Mouse (Mus musculus) lung, embryonic 16.5 days (tissue): ENCODE measurements at regions not wholly inside any gene's neighbourhood (a gene's known extent, or its start where the extent isn't known, plus 50 kb on each side); places are given as distances from the start of the nearest gene placed in this dataset.
"Not testable (repeated sequence)": the region's sequence is repeated elsewhere in the genome, so short reads cannot be mapped to it uniquely, and the experiment has no call there.

ENCODE experiments used
- ATAC-seq: fragments of 200-750 bp; cut with Nextera tagmentation; 2 replicates; pipeline ENCODE4 v1.8.0; 2017; ENCODE audit warnings: low read depth, mild to moderate bottlenecking, moderate library complexity
- H3K27ac ChIP-seq: fragments of 300-500 bp; sonication (generic); 2 replicates; pipeline ENCODE4 v1.5.1; 2014; ENCODE audit warnings: mild to moderate bottlenecking, control low read depth, low read length
- H3K27me3 ChIP-seq: fragments of 300-500 bp; sonication (generic); 2 replicates; pipeline ENCODE4 v1.6.1; 2014; ENCODE audit warnings: low read depth, low read length, mixed read lengths; ENCODE audit not compliant: control insufficient read depth, insufficient read depth
- H3K36me3 ChIP-seq: fragments of 300-500 bp; sonication (generic); 2 replicates; pipeline ENCODE4 v1.6.1; 2014; ENCODE audit warnings: low read length; ENCODE audit not compliant: control insufficient read depth, insufficient read depth
- H3K4me1 ChIP-seq: fragments of 300-500 bp; sonication (generic); replicated peaks from 2 replicates; pipeline ENCODE4 v1.6.1; 2014; ENCODE audit warnings: low read length, mixed read lengths; ENCODE audit not compliant: control insufficient read depth, insufficient read depth
- H3K4me2 ChIP-seq: fragments of 300-500 bp; sonication (generic); 2 replicates; pipeline ENCODE4 v1.6.1; 2014; ENCODE audit warnings: low read depth, low read length, control low read depth
- H3K4me3 ChIP-seq: fragments of 300-500 bp; sonication (generic); 2 replicates; pipeline ENCODE4 v1.5.1; 2014; ENCODE audit warnings: mild to moderate bottlenecking, low read length, control low read depth
- H3K9ac ChIP-seq: fragments of 300-500 bp; sonication (generic); 2 replicates; pipeline ENCODE4 v1.6.1; 2014; ENCODE audit warnings: low read length, control low read depth
- H3K9me3 ChIP-seq: fragments of 300-500 bp; sonication (generic); 2 replicates; pipeline ENCODE4 v1.6.1; 2016; ENCODE audit warnings: low read length; ENCODE audit not compliant: control insufficient read depth
- WGBS: fragments of 180-500 bp; shearing (Covaris S2); extraction: QIAGEN DNeasy Blood & Tissue Kit; methylation state at CpG from one replicate; pipeline ENCODE4 v1.1.7; 2014; 5-methylcytosine and 5-hydroxymethylcytosine counted together

- H3K9me3 ChIP-seq, result no peaks in the 10 kb centered on the region; the same call in 1 of the 2 replicates
- H3K4me2 ChIP-seq, result no peak overlapping the region
- H3K9ac ChIP-seq, result no peak overlapping the region
- no peaks in the 10 kb centered on the region for H3K27me3 ChIP-seq
- no peak for ATAC-seq
- H3K27ac ChIP-seq, result no peak overlapping the region
- no peak overlapping the region for H3K4me3 ChIP-seq
- no peaks in the 10 kb centered on the region for H3K4me1 ChIP-seq
- WGBS, result 83% methylated on average over 5 of the region's 5 CpGs
- H3K36me3 ChIP-seq, result no peaks in the 10 kb centered on the region
Observed at GRCm38 (mm10) chr17:48698456-48698855, 233.7 kb upstream of the Lrfn2 start.

DNA sequence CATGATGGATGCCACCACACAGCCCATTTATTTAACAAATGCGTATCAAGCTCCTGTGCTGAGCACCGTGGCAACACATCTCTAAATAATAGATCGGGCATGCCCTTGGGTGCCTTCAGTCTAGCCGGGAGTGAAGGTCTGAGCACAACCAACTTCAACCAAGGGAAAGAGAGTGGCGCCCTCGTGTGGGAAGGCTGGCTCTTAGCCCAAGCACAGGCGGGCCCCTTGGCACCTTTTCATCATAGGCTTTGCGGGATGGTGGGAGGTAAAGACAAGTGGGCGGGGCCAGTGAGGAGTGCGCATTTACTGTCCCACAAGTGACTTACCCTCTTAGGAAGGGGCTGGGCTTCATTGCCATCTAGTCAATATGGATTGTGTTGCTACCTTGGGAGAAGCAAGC lies 231.6 kb upstream of the Lrfn2 start:
- H3K4me2 ChIP-seq, result no peak overlapping the region
- ATAC-seq, result no peak
- no peaks in the 10 kb centered on the region for H3K36me3 ChIP-seq
- H3K9ac ChIP-seq, result no peak overlapping the region
- no peak overlapping the region for H3K27ac ChIP-seq
- no peaks in the 10 kb centered on the region for H3K27me3 ChIP-seq
- WGBS, result 29% methylated on average over 10 of the region's 10 CpGs
- H3K4me1 ChIP-seq, result no peaks in the 10 kb centered on the region
- no peak overlapping the region for H3K4me3 ChIP-seq
- H3K9me3 ChIP-seq, result no peaks in the 10 kb centered on the region; the same call in 1 of the 2 replicates

DNA sequence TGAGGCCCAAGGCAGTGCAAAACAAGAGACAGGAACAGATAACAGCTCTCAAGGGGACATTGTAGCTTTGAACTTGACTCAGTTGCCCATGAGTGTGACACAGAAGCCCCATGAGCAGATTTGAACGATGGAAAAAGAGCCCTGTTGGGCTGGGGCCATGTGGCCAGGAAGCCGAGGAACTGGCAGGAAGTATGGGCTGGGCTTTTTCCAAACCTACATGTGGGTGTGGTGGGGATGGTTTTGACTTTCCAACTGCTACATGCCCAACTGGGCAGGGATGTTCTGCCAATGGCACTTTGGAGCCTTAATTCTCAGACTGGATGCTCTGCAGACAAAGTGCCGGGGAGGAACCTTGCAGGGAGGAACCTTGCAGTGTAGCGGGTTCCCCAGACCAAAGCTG lies 211.7 kb upstream of the Lrfn2 start:
- ATAC-seq, result no peak
- H3K4me2 ChIP-seq, result no peak overlapping the region
- 66% methylated on average over 4 of the region's 4 CpGs for WGBS

GRCm38 (mm10) chr17:48723286-48723685 lies 208.9 kb upstream of the Lrfn2 start:
- H3K27ac ChIP-seq, result no peak overlapping the region
- no peaks in the 10 kb centered on the region for H3K9me3 ChIP-seq
- H3K9ac ChIP-seq, result no peak overlapping the region
- WGBS, result 59% methylated on average over 10 of the region's 10 CpGs
- H3K36me3 ChIP-seq, result no peaks in the 10 kb centered on the region
- ATAC-seq, result no peak
- H3K4me3 ChIP-seq, result no peak overlapping the region
- H3K4me2 ChIP-seq, result no peak overlapping the region
- no peaks in the 10 kb centered on the region for H3K27me3 ChIP-seq
- H3K4me1 ChIP-seq, result 0 out of 2 replicates have a peak, but pooled peaks cover 2% of the 10 kb centered on the region

More for the DNA sequence above, 211.7 kb upstream of the Lrfn2 start:
- H3K9ac ChIP-seq, result no peak overlapping the region
- H3K9me3 ChIP-seq, result no peaks in the 10 kb centered on the region
- no peaks in the 10 kb centered on the region for H3K27me3 ChIP-seq
- no peak overlapping the region for H3K4me3 ChIP-seq
- H3K36me3 ChIP-seq, result no peaks in the 10 kb centered on the region
- 0 out of 2 replicates have a peak, but pooled peaks cover 2% of the 10 kb centered on the region for H3K4me1 ChIP-seq
- no peak overlapping the region for H3K27ac ChIP-seq

- Histone ChIP-seq H3K9me3 (no peaks in the 10 kb centered on the region), H3K27me3 (no peaks in the 10 kb centered on the region), H3K36me3 (no peaks in the 10 kb centered on the region), H3K9ac (no peak overlapping the region), H3K4me2 (no peak overlapping the region), H3K4me1 (0 out of 2 replicates have a peak, but pooled peaks cover 2% of the 10 kb centered on the region), H3K4me3 (no peak overlapping the region), H3K27ac (peak overlapping the region; percentile 51)
- WGBS, result 51% methylated on average over 11 of the region's 11 CpGs
- ATAC-seq, result peak; percentile 96
Observed at GRCm38 (mm10) chr17:48724513-48725112, 207.6 kb upstream of the Lrfn2 start.

DNA sequence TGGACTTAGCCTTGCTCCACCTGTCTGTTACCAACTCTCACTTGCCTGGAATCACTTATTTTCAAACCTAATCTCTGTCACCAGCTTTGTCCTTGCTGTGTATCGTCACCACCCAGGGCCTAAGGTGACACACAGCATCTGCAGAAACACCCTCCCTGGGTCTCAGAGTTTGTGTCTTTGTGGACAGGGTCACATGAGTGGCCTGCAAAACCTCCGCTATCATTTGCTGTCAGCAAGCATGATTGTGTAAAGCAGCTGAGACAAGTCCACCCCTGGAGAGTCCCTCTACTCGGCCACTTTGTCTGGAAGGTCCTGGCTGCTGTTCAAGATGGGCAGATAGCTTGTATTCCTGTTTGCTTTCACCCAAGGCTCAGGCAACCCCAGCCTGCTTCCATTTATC lies 205.7 kb upstream of the Lrfn2 start:
- Histone ChIP-seq H3K27ac (no peak overlapping the region), H3K27me3 (no peaks in the 10 kb centered on the region), H3K4me3 (no peak overlapping the region), H3K9ac (no peak overlapping the region), H3K36me3 (no peaks in the 10 kb centered on the region), H3K4me1 (0 out of 2 replicates have a peak, but pooled peaks cover 2% of the 10 kb centered on the region), H3K9me3 (no peaks in the 10 kb centered on the region; the same call in 1 of the 2 replicates), H3K4me2 (no peak overlapping the region)
- no peak for ATAC-seq
- 34% methylated on average over 3 of the region's 3 CpGs for WGBS

DNA sequence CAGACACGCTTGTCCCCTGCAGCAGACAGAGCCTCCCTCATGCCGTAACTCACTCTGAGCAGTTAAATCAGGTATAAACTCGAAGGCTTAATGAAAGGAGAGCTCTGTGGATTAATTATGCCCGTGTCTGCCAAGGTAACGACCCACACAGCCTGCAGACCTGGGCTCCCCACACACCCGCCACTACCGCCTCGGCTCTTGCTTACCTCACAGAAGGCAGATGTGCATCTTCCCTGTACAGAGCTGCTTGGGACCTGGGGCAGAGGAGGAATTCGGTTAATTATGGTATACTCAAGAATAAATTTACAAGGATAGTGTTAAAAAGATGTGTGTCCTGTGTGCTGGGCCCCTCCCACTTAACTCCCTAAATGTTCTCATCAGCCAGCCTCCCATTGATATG lies 198.4 kb upstream of the Lrfn2 start:
- H3K9me3 ChIP-seq, result no peaks in the 10 kb centered on the region; the same call in 1 of the 2 replicates
- H3K9ac ChIP-seq, result no peak overlapping the region
- H3K4me2 ChIP-seq, result no peak overlapping the region
- no peak overlapping the region for H3K4me3 ChIP-seq
- no peaks in the 10 kb centered on the region for H3K4me1 ChIP-seq
- H3K36me3 ChIP-seq, result no peaks in the 10 kb centered on the region
- 81% methylated on average over 9 of the region's 9 CpGs for WGBS
- no peak overlapping the region for H3K27ac ChIP-seq
- no peaks in the 10 kb centered on the region for H3K27me3 ChIP-seq
- ATAC-seq, result no peak

- H3K27ac ChIP-seq, ATAC-seq, H3K27me3 ChIP-seq, H3K4me2 ChIP-seq, H3K4me3 ChIP-seq, H3K4me1 ChIP-seq, H3K36me3 ChIP-seq, H3K9ac ChIP-seq, H3K9me3 ChIP-seq: not testable (repeated sequence)
- WGBS, result 69% methylated on average over 2 of the region's 2 CpGs
Observed at GRCm38 (mm10) chr17:48737181-48737580, 195.0 kb upstream of the Lrfn2 start.

- no peak overlapping the region for H3K9ac ChIP-seq
- H3K4me2 ChIP-seq, result no peak overlapping the region
- 0 out of 2 replicates have a peak, but pooled peaks have one; percentile 45 for ATAC-seq
- H3K27me3 ChIP-seq, result no peaks in the 10 kb centered on the region
- no peaks in the 10 kb centered on the region for H3K9me3 ChIP-seq
- 55% methylated on average over 5 of the region's 5 CpGs for WGBS
- H3K36me3 ChIP-seq, result no peaks in the 10 kb centered on the region
- peaks cover 3% of the 10 kb centered on the region; the same call in 1 of the 2 replicates for H3K4me1 ChIP-seq
- no peak overlapping the region for H3K27ac ChIP-seq
- no peak overlapping the region for H3K4me3 ChIP-seq
Observed at GRCm38 (mm10) chr17:48738708-48739107, 193.5 kb upstream of the Lrfn2 start.
